Mouse (Mus musculus) T-helper 2 cell (primary cell): ENCODE results near the gene Trpm3.
"Not testable (repeated sequence)": the region's sequence is repeated elsewhere in the genome, so short reads cannot be mapped to it uniquely, and the experiment has no call there.

ENCODE experiments used
- in situ Hi-C: fragments of 300-600 bp; cut with MboI, MseI; formaldehyde crosslinking; loops from one replicate; pipeline ENCODE4 v1.15.1; 2025; ENCODE audit warnings: high pct_unique_total_duplicates

The Trpm3 gene

GRCm38 (mm10) chr19:23022902-23023301 lies 884.1 kb downstream of the Trpm3 start:
- in situ Hi-C loops, result no loop called here

- in situ Hi-C loops, result no loop called here
Measured at GRCm38 (mm10) chr19:23023316-23023960, 884.6 kb downstream of the Trpm3 start.

- in situ Hi-C loops, result no loop called here
Measured at GRCm38 (mm10) chr19:23024821-23025220, 886.0 kb downstream of the Trpm3 start.

- in situ Hi-C loops, result no loop called here
Measured at GRCm38 (mm10) chr19:23026427-23026826, 887.6 kb downstream of the Trpm3 start.

- in situ Hi-C loops, result no loop called here
Measured at GRCm38 (mm10) chr19:23028283-23028682, 889.4 kb downstream of the Trpm3 start.

- in situ Hi-C loops, result not testable (repeated sequence)
Measured at GRCm38 (mm10) chr19:23033343-23033742, 894.5 kb downstream of the Trpm3 start.

GRCm38 (mm10) chr19:23034117-23034516 lies 895.3 kb downstream of the Trpm3 start:
- in situ Hi-C loops, result no loop called here

GRCm38 (mm10) chr19:23034933-23035332 lies 896.1 kb downstream of the Trpm3 start:
- in situ Hi-C loops, result no loop called here

GRCm38 (mm10) chr19:23035786-23036185 lies 896.9 kb downstream of the Trpm3 start:
- in situ Hi-C loops, result no loop called here

GRCm38 (mm10) chr19:23036782-23037477 lies 898.1 kb downstream of the Trpm3 start:
- in situ Hi-C loops, result no loop called here

- in situ Hi-C loops, result no loop called here
Measured at GRCm38 (mm10) chr19:23037499-23037898, 898.7 kb downstream of the Trpm3 start.

- in situ Hi-C loops, result no loop called here
Measured at GRCm38 (mm10) chr19:23038321-23038720, 899.5 kb downstream of the Trpm3 start.

GRCm38 (mm10) chr19:23041483-23042167 lies 902.8 kb downstream of the Trpm3 start:
- in situ Hi-C loops, result no loop called here

- in situ Hi-C loops, result no loop called here
Measured at GRCm38 (mm10) chr19:23042168-23042733, 903.4 kb downstream of the Trpm3 start.

- in situ Hi-C loops, result no loop called here
Measured at GRCm38 (mm10) chr19:23043699-23044098, 904.9 kb downstream of the Trpm3 start.
